Mouse (Mus musculus): Measurements from ENCODE around the gene Slc9a1. TPM values are rescaled to one million over a fixed set of nuclear protein-coding genes. Genes with fewer than 3 reads are reported as not detected.

The Slc9a1 gene
- polyA plus RNA-seq, 1 experiment from 2014 or later: 5.7 TPM

DNA sequence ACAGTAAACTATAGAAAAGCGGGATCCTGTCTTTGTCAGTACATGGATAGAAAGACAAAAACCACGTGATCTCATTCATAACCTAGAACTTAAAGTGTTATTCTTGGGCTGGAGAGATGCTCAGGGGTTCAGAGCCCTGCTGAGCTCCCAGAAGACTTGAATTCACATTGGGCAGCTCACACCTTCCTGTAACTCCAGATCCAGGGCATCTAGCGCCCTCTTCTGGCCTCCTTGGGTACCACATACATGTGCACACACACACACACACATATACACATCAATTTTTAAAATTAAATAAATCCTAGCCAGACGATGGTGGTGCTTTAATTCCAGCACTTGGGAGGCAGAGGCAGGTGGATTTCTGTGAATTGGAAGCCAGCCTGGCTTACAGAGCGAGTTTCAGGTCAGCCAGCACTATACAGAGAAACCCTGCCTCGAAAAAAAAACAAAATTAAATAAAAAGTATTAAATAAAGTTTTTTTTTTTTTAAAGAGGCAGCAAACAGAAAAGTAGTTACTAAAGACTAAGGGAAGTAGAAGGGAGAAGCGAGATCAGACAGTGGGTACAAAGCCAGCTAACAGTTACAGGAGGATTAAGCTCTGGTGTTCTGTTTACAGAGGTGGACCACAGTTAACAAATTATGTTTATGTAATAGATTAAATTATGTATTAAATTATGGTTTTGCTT, 101.8 kb downstream of the Slc9a1 start:
- no peaks in the 10 kb centered on the region for H3K36me3 ChIP-seq (ENCODE audit: insufficient read depth, low read length)
- no peak overlapping the region for H3K4me2 ChIP-seq (ENCODE audit: low read length)
- DNase-seq (ENCODE audit: low spot score) (no peak), ATAC-seq (replicated peaks; ENCODE audit: low FRiP score, low read depth) (no peak)
- H3K4me1 ChIP-seq (replicated peaks; ENCODE audit: insufficient read depth, low read length): 0 out of 2 replicates have a peak, but pooled peaks cover 3% of the 10 kb centered on the region
- 82% methylated on average over 7 of the region's 7 CpGs for WGBS
- no peaks in the 10 kb centered on the region for H3K9me3 ChIP-seq (replicated peaks; ENCODE audit: low read length)
- no peak for TF ChIP-seq CTCF (IDR thresholded peaks at IDR 0.05; ENCODE audit: low read depth)
- H3K4me3 ChIP-seq (replicated peaks; ENCODE audit: low read depth, low read length): no peak overlapping the region
- H3K27me3 ChIP-seq (ENCODE audit: insufficient read depth, low read length): no peaks in the 10 kb centered on the region
- no peak overlapping the region for H3K9ac ChIP-seq (ENCODE audit: low read depth, low read length)
- H3K27ac ChIP-seq: no peak overlapping the region

Small RNA genes lying within 50 kb of the gene (microRNA-seq; reads per million reads assigned to microRNA genes)
- 0.80 reads per million for gene Mir5122

Other genes starting within 250 kb of the Slc9a1 start
- gene Wasf2, start 239.2 kb upstream of the Slc9a1 start, polyA plus RNA-seq (2015; fragmentation: Nextera tagmentation; extraction: Ambion mirVana): 98.8 and 113 TPM in 2 replicates
- gene Cd164l2, start 157.6 kb upstream of the Slc9a1 start, polyA plus RNA-seq (2015; fragmentation: Nextera tagmentation; extraction: Ambion mirVana): 19.1 and 19.6 TPM in 2 replicates
- 0.11 and 0.54 TPM in 2 replicates for gene Gpr3, start 157.2 kb upstream of the Slc9a1 start, polyA plus RNA-seq (2015; fragmentation: Nextera tagmentation; extraction: Ambion mirVana)
- gene Map3k6, start 128.9 kb upstream of the Slc9a1 start, polyA plus RNA-seq (2015; fragmentation: Nextera tagmentation; extraction: Ambion mirVana): 3.4 and 4.2 TPM in 2 replicates
- gene Sytl1, start 106.6 kb upstream of the Slc9a1 start, polyA plus RNA-seq (2015; fragmentation: Nextera tagmentation; extraction: Ambion mirVana): 2.5 and 2.8 TPM in 2 replicates
- 74.5 and 81.2 TPM in 2 replicates for gene Tmem222, start 91.9 kb upstream of the Slc9a1 start, polyA plus RNA-seq (2015; fragmentation: Nextera tagmentation; extraction: Ambion mirVana)
- 9.9 and 11.2 TPM in 2 replicates for gene Wdtc1, start 16.2 kb upstream of the Slc9a1 start, polyA plus RNA-seq (2015; fragmentation: Nextera tagmentation; extraction: Ambion mirVana)
- 2.7 and 2.8 TPM in 2 replicates for gene Tent5b, start 110.4 kb downstream of the Slc9a1 start, polyA plus RNA-seq (2015; fragmentation: Nextera tagmentation; extraction: Ambion mirVana)
- gene Trnp1, start 128.8 kb downstream of the Slc9a1 start, polyA plus RNA-seq (2015; fragmentation: Nextera tagmentation; extraction: Ambion mirVana): 1.4 and 1.5 TPM in 2 replicates
- gene Kdf1, start 149.3 kb downstream of the Slc9a1 start, polyA plus RNA-seq (2015; fragmentation: Nextera tagmentation; extraction: Ambion mirVana): 38.6 and 38.7 TPM in 2 replicates
- gene Nudc, start 176.3 kb downstream of the Slc9a1 start, polyA plus RNA-seq (2015; fragmentation: Nextera tagmentation; extraction: Ambion mirVana): 200 and 219 TPM in 2 replicates
- 0.75 and 0.83 TPM in 2 replicates for gene Nr0b2, start 183.7 kb downstream of the Slc9a1 start, polyA plus RNA-seq (2015; fragmentation: Nextera tagmentation; extraction: Ambion mirVana)
- gene Gpatch3, start 205.0 kb downstream of the Slc9a1 start, polyA plus RNA-seq (2015; fragmentation: Nextera tagmentation; extraction: Ambion mirVana): 7.4 and 8.2 TPM in 2 replicates
- gene Gpn2, start 214.7 kb downstream of the Slc9a1 start, polyA plus RNA-seq (2015; fragmentation: Nextera tagmentation; extraction: Ambion mirVana): 17.5 and 19.5 TPM in 2 replicates
- 20.5 and 21.3 TPM in 2 replicates for gene Sfn, start 232.5 kb downstream of the Slc9a1 start, polyA plus RNA-seq (2015; fragmentation: Nextera tagmentation; extraction: Ambion mirVana)

All from kidney, postnatal 0 days (tissue).